34 mouse cellular contexts compared by ENCODE assay signal in genomic region chr14:79281894-79282553, GRCm38 (mm10). TPM values are rescaled to one million over a fixed set of nuclear protein-coding genes. Genes with fewer than 3 reads are reported as not detected.
DNase-seq lines count a peak whose midpoint lies in the region; ATAC-seq and TF ChIP-seq lines count a peak whose summit lies in the region.
"Had no signal": no experiment of that assay in that cellular context is flagged by ENCODE, and none has a peak within 500 bp of the region (broad histone marks: within the 10 kb centered on the region; RNA-seq: fewer than 3 reads in every experiment).

No protein-coding gene starts in this region.

- H3K36me3 ChIP-seq in liver, embryonic 15.5 days (replicated peaks), result no peaks in the 10 kb centered on the region
- no peaks in the 10 kb centered on the region for H3K36me3 ChIP-seq in lung, postnatal 0 days (ENCODE audit: insufficient read depth, low read length)
- no peaks in the 10 kb centered on the region for H3K36me3 ChIP-seq in embryonic facial prominence, embryonic 10.5 days (replicated peaks)
- H3K36me3 ChIP-seq: forebrain, embryonic 10.5 days; heart, embryonic 12.5 days; hindbrain, embryonic 10.5 days; limb, embryonic 13.5 days; midbrain, embryonic 13.5 days had no signal

- no peak overlapping the region for H3K27ac ChIP-seq in liver, embryonic 15.5 days (replicated peaks)
- H3K27ac ChIP-seq in lung, postnatal 0 days (ENCODE audit: low read length), result peak overlapping the region; percentile 85
- no peak overlapping the region for H3K27ac ChIP-seq in embryonic facial prominence, embryonic 10.5 days (replicated peaks)
- H3K27ac ChIP-seq: forebrain, embryonic 10.5 days; hindbrain, embryonic 10.5 days; hindbrain, postnatal 0 days; limb, embryonic 13.5 days; midbrain, embryonic 13.5 days had no signal

- H3K9me3 ChIP-seq in liver, embryonic 15.5 days (replicated peaks), result no peaks in the 10 kb centered on the region
- H3K9me3 ChIP-seq in lung, postnatal 0 days (ENCODE audit: low read length), result no peaks in the 10 kb centered on the region
- H3K9me3 ChIP-seq in embryonic facial prominence, embryonic 10.5 days, result no peaks in the 10 kb centered on the region
- H3K9me3 ChIP-seq: heart, embryonic 12.5 days; hindbrain, embryonic 10.5 days; limb, embryonic 13.5 days; midbrain, embryonic 13.5 days had no signal

- TF ChIP-seq EP300 in lung, postnatal 0 days (IDR thresholded peaks at IDR 0.05), result peak; percentile 100

- H3K9ac ChIP-seq in liver, embryonic 15.5 days, result no peak overlapping the region
- no peak overlapping the region for H3K9ac ChIP-seq in lung, postnatal 0 days (replicated peaks; ENCODE audit: low read depth)
- H3K9ac ChIP-seq: forebrain, postnatal 0 days; heart, embryonic 12.5 days; limb, embryonic 13.5 days; midbrain, embryonic 13.5 days had no signal

- peak; percentile 61 for ATAC-seq in liver, embryonic 15.5 days (ENCODE audit: insufficient read depth)
- peak; percentile 95 for ATAC-seq in lung, postnatal 0 days
- ATAC-seq in megakaryocyte progenitor cell, adult 5-6 weeks (replicated peaks; ENCODE audit: poor library complexity), result 0 out of 2 replicates have a peak, but pooled peaks have one; percentile 26
- ATAC-seq: forebrain, postnatal 0 days; hindbrain, postnatal 0 days; intestine, postnatal 0 days; midbrain, embryonic 13.5 days had no signal

- H3K4me2 ChIP-seq in liver, embryonic 15.5 days, result no peak overlapping the region
- H3K4me2 ChIP-seq in lung, postnatal 0 days (replicated peaks; ENCODE audit: low read depth, low read length), result no peak overlapping the region
- H3K4me2 ChIP-seq: heart, embryonic 12.5 days; limb, embryonic 13.5 days; midbrain, embryonic 13.5 days had no signal

- peaks cover 10% of the 10 kb centered on the region for H3K4me1 ChIP-seq in liver, embryonic 15.5 days (replicated peaks)
- H3K4me1 ChIP-seq in lung, postnatal 0 days (ENCODE audit: insufficient read depth, low read depth, low read length), result no peaks in the 10 kb centered on the region
- H3K4me1 ChIP-seq in embryonic facial prominence, embryonic 10.5 days, result peaks cover 30% of the 10 kb centered on the region
- H3K4me1 ChIP-seq: limb, embryonic 13.5 days had no signal

- no peak overlapping the region for H3K4me3 ChIP-seq in liver, embryonic 15.5 days (replicated peaks)
- H3K4me3 ChIP-seq in lung, postnatal 0 days (ENCODE audit: low read depth, low read length), result no peak overlapping the region
- no peak overlapping the region for H3K4me3 ChIP-seq in embryonic facial prominence, embryonic 10.5 days
- H3K4me3 ChIP-seq: forebrain, embryonic 10.5 days; heart, embryonic 12.5 days; hindbrain, embryonic 10.5 days; limb, embryonic 13.5 days; midbrain, embryonic 13.5 days had no signal

- WGBS in liver, embryonic 15.5 days (ENCODE audit: insufficient replicate concordance), result 39% methylated on average over 9 of the region's 9 CpGs
- 50% methylated on average over 9 of the region's 9 CpGs for WGBS in lung, postnatal 0 days
- 88% methylated on average over 9 of the region's 9 CpGs for WGBS in embryonic facial prominence, embryonic 10.5 days

- H3K27me3 ChIP-seq in liver, embryonic 15.5 days, result no peaks in the 10 kb centered on the region
- H3K27me3 ChIP-seq in lung, postnatal 0 days (replicated peaks; ENCODE audit: insufficient read depth, low read length), result no peaks in the 10 kb centered on the region
- no peaks in the 10 kb centered on the region for H3K27me3 ChIP-seq in embryonic facial prominence, embryonic 10.5 days (replicated peaks; ENCODE audit: low read depth, poor library complexity, severe bottlenecking)
- H3K27me3 ChIP-seq: heart, embryonic 12.5 days; limb, embryonic 13.5 days; midbrain, embryonic 13.5 days had no signal

- no peak for TF ChIP-seq CTCF in lung, postnatal 0 days (IDR thresholded peaks at IDR 0.05)

- DNase-seq in thymus, postnatal 25 days, result peak; percentile 14
- DNase-seq in thymus, postnatal 10 days (ENCODE audit: low spot score in 2 of 2), result no peak
- DNase-seq in lung, postnatal 0 days (ENCODE audit: low spot score), result peak; percentile 94
- DNase-seq in frontal cortex, postnatal 36 days (ENCODE audit: low spot score in 2 of 2), result no peak
- DNase-seq in embryonic facial prominence, embryonic 10.5 days (ENCODE audit: low spot score), result no peak
- no peak for DNase-seq in heart, adult 8-10 months (ENCODE audit: low spot score)
- DNase-seq: adrenal gland, postnatal 25 days; cerebellum, adult 11 months; cerebellum, postnatal 10 days; forebrain, postnatal 0 days; heart, postnatal 10 days; kidney, postnatal 25 days; right cerebral cortex, postnatal 25 days; spleen, adult 18-20 months had no signal

RNA-seq across cellular contexts. Expression of gene Rgcc, which starts 19.4 kb away (rescaled TPM):
- polyA plus RNA-seq in liver, embryonic 15.5 days (2015; fragmentation: Nextera tagmentation; extraction: Ambion mirVana), result 291 and 294 TPM in 2 replicates
- 357 and 645 TPM in 2 replicates for polyA plus RNA-seq in lung, postnatal 0 days (2015; fragmentation: Nextera tagmentation; extraction: Ambion mirVana)
- 183 and 199 TPM in 2 replicates for total RNA-seq in megakaryocyte progenitor cell, adult 5-6 weeks (2015)
- total RNA-seq in megakaryocyte progenitor cell, adult 5-6 weeks (2017), result 212 and 243 TPM in 2 replicates
- 30.3 and 48.2 TPM in 2 replicates for polyA plus RNA-seq in embryonic facial prominence, embryonic 10.5 days (2016; fragmentation: Nextera tagmentation; extraction: Ambion mirVana)
- 10 to 100 TPM; 34.3 to 72.1 (median 56.2) TPM for total RNA-seq in heart, adult 8-10 months (2022)

RNA-seq across cellular contexts. Expression of gene Zfp957, which starts 34.9 kb away (rescaled TPM):
- not detected in 2 replicates for polyA plus RNA-seq in liver, embryonic 15.5 days (2015; fragmentation: Nextera tagmentation; extraction: Ambion mirVana)
- not detected in 2 replicates for polyA plus RNA-seq in lung, postnatal 0 days (2015; fragmentation: Nextera tagmentation; extraction: Ambion mirVana)
- not detected in 2 replicates for total RNA-seq in megakaryocyte progenitor cell, adult 5-6 weeks (2015)
- not detected in 2 replicates for total RNA-seq in megakaryocyte progenitor cell, adult 5-6 weeks (2017)
- not detected in 2 replicates for polyA plus RNA-seq in embryonic facial prominence, embryonic 10.5 days (2016; fragmentation: Nextera tagmentation; extraction: Ambion mirVana)
- total RNA-seq in heart, adult 8-10 months (2022), result not detected
- total RNA-seq: adrenal gland, postnatal 25 days; ES-E14; forebrain, postnatal 0 days; gastrocnemius, adult 18-20 months; heart, postnatal 10 days; hindbrain, postnatal 0 days; layer of hippocampus, adult 8-10 months; left cerebral cortex, postnatal 14 days; monocyte, adult 5-6 weeks had no signal
- polyA plus RNA-seq: cortical plate, adult 2 months; embryonic facial prominence, embryonic 11.5 days; forebrain, embryonic 10.5 days; forebrain, postnatal 0 days; gonadal fat pad, adult 2 months; heart, embryonic 12.5 days; hindbrain, embryonic 10.5 days; hindbrain, postnatal 0 days; intestine, postnatal 0 days; kidney, embryonic 14.5 days; limb, embryonic 13.5 days; midbrain, embryonic 13.5 days; neural tube, embryonic 11.5 days; urinary bladder, adult 2 months had no signal

Comparison
In these comparisons a context has a peak if more than half of its experiments do, and no peak if none do; other contexts are left out.
1. DNase-seq: peak in thymus, postnatal 25 days (single experiment) and lung, postnatal 0 days (single experiment); none in thymus, postnatal 10 days (0 of 2), frontal cortex, postnatal 36 days (0 of 2), embryonic facial prominence, embryonic 10.5 days (single experiment) and heart, adult 8-10 months (single experiment).
2. ATAC-seq: peak in every context shown above with its lines; median percentile 95 in lung, postnatal 0 days; 61 in liver, embryonic 15.5 days; 26 in megakaryocyte progenitor cell, adult 5-6 weeks.